Mouse (Mus musculus) thymus, adult 2 months (tissue): ENCODE results near the gene Diaph3.

ENCODE experiments used
- CTCF ChIP-seq: fragments of 200-500 bp; IDR thresholded peaks from 2 replicates; pipeline ENCODE4 v1.5.1; 2012; ENCODE audit warnings: mild to moderate bottlenecking, control low read depth, low read length, moderate library complexity, borderline replicate concordance; ENCODE audit not compliant: control insufficient read depth, poor library complexity, insufficient read depth; ENCODE audit errors: extremely low read depth
- POLR2A ChIP-seq: fragments of 200-500 bp; IDR thresholded peaks from 2 replicates; pipeline ENCODE4 v1.6.1; 2012; ENCODE audit warnings: mild to moderate bottlenecking, low read length, control low read depth, moderate library complexity; ENCODE audit not compliant: control insufficient read depth, poor library complexity, insufficient read depth; ENCODE audit errors: extremely low read depth

- TF ChIP-seq POLR2A (no peak), CTCF (no peak)
Observed at GRCm38 (mm10) chr14:86656262-86656661, 484.8 kb downstream of the Diaph3 start.
